Mouse (Mus musculus): ENCODE measurements around the gene Vmn1r25. TPM values are rescaled to one million over a fixed set of nuclear protein-coding genes. Genes with fewer than 3 reads are reported as not detected.
"Not testable (repeated sequence)": the region's sequence is repeated elsewhere in the genome, so short reads cannot be mapped to it uniquely, and the experiment has no call there.

Vmn1r25 gene
- not detected in 2 replicates for polyA plus RNA-seq (2015; fragmentation: Nextera tagmentation; extraction: Ambion mirVana)

DNA sequence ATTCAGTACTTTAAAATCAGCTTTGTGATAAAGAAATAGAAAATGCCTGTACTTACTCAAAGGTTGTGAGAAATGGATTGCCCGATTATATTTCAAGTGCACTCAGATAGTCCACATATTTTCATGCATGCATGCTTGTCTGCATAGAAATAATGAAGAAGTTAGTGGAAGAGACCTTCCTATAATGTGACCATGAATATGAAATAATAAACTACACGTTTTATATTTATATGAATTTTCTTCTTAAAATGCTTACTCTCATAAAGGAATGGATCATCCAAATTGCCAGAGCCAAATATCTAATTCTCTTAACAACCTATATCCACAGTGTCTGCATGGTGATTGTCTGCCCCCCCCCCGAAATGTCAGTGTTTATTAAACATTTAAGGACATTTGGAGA lies at the start of gene Vmn1r25:
TSS of gene Vmn1r25 (minus strand) at position 101 of the 400 bp plus-strand sequence.
- ATAC-seq (ENCODE audit: low FRiP score, low read depth): no peak

DNA sequence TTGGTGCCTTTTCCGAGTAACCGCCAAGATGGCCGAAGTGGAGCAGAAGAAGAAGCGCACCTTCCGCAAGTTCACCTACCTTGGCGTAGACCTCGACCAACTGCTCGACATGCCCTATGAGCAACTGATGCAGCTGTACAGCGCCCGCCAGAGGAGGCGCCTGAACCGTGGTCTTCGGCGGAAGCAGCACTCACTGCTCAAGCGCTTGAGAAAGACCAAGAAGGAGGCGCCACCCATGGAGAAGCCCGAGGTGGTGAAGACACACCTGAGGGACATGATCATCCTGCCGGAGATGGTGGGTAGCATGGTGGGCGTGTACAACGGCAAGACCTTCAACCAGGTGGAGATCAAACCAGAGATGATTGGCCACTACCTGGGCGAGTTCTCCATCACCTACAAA lies 36.9 kb upstream of the Vmn1r25 start:
- not testable (repeated sequence) for H3K4me2 ChIP-seq; H3K9me3 ChIP-seq; H3K4me1 ChIP-seq (replicated peaks); H3K36me3 ChIP-seq; H3K27me3 ChIP-seq; ATAC-seq (ENCODE audit: low FRiP score, low read depth); H3K4me3 ChIP-seq; H3K27ac ChIP-seq (replicated peaks); H3K9ac ChIP-seq
- WGBS: 95% methylated on average over 21 of the region's 21 CpGs

More for the DNA sequence above, at the start of gene Vmn1r25:
- H3K4me2 ChIP-seq: no peak within 1 kb of the TSS
- H3K9ac ChIP-seq: no peak within 1 kb of the TSS
- H3K9me3 ChIP-seq: no peaks in the 10 kb centered on the region
- no peaks in the 10 kb centered on the region for H3K4me1 ChIP-seq (replicated peaks)
- no peak within 1 kb of the TSS for H3K4me3 ChIP-seq
- H3K27ac ChIP-seq (replicated peaks): no peak within 1 kb of the TSS
- 74% methylated on average over 3 of the region's 3 CpGs for WGBS
- no peaks in the 10 kb centered on the region for H3K27me3 ChIP-seq
- no peaks in the 10 kb centered on the region for H3K36me3 ChIP-seq

DNA sequence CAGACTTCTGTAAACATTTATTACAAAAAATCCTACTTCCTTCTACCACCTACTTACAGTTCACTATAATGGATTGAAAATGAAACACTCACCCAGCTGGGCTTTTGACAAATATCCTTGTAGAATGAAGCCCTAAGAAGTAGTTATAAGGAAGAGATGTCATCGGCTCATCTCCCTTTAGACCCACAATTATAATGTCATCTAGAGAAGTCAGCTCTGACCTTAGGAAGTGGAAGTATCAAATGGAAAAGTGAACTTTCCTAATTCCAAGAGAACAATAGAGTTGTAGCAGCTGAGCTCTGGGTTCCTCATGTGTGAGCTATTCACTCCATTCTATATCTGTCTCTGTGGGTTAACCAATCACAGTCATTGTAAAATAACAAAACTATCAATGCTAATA lies 34.4 kb upstream of the Vmn1r25 start, which contains the start of gene Vmn1r26:
TSS of gene Vmn1r26 (minus strand) at position 101 of the 400 bp plus-strand sequence.
- ATAC-seq (ENCODE audit: low FRiP score, low read depth): no peak
- 96% methylated on average over 1 of the region's 1 CpGs for WGBS
- Histone ChIP-seq H3K27me3 (no peaks in the 10 kb centered on the region), H3K27ac (replicated peaks) (no peak within 1 kb of the TSS), H3K4me2 (no peak within 1 kb of the TSS), H3K9ac (no peak within 1 kb of the TSS), H3K4me1 (replicated peaks) (no peaks in the 10 kb centered on the region), H3K9me3 (no peaks in the 10 kb centered on the region), H3K36me3 (no peaks in the 10 kb centered on the region), H3K4me3 (no peak within 1 kb of the TSS)

DNA sequence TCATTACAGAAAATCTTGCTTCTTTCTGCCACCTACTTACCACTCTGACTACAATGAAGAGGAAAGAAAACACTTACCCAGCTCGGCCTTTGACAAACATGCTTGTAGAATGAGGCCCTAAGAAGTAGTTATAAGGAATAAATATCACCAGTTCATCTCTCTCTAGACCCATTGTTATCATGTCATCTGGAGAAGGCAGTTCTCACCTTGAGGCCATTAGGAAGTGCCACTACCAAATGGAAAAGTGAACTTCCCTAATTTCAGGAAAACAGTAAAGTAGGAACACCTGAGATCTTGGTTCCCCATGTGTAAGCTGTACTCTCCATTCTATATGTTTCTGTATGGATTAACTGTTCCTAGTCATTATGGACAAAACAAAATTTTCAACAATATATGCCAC lies 19.2 kb downstream of the Vmn1r25 start, which contains the start of gene Vmn1r24:
TSS of gene Vmn1r24 (minus strand) at position 101 of the 400 bp plus-strand sequence.
- not testable (repeated sequence) for H3K9me3 ChIP-seq; ATAC-seq (ENCODE audit: low FRiP score, low read depth); H3K4me2 ChIP-seq; H3K27ac ChIP-seq (replicated peaks); H3K27me3 ChIP-seq; H3K4me3 ChIP-seq; H3K4me1 ChIP-seq (replicated peaks); H3K9ac ChIP-seq; H3K36me3 ChIP-seq
- WGBS: 84% methylated on average over 1 of the region's 1 CpGs

Other genes with a start within 250 kb of the Vmn1r25 start
- 201 and 221 TPM in 2 replicates for gene Vopp1, start 155.7 kb downstream of the Vmn1r25 start, polyA plus RNA-seq (2015; fragmentation: Nextera tagmentation; extraction: Ambion mirVana)
- gene Vmn1r21, start 130.5 kb downstream of the Vmn1r25 start, polyA plus RNA-seq (2015; fragmentation: Nextera tagmentation; extraction: Ambion mirVana): not detected in 2 replicates
- not detected in 2 replicates for gene Vmn1r22, start 72.8 kb downstream of the Vmn1r25 start, polyA plus RNA-seq (2015; fragmentation: Nextera tagmentation; extraction: Ambion mirVana)
- gene Vmn1r23, start 54.0 kb downstream of the Vmn1r25 start, polyA plus RNA-seq (2015; fragmentation: Nextera tagmentation; extraction: Ambion mirVana): not detected in 2 replicates
- not detected in 2 replicates for gene Vmn1r24, start 19.3 kb downstream of the Vmn1r25 start, polyA plus RNA-seq (2015; fragmentation: Nextera tagmentation; extraction: Ambion mirVana)
- not detected in 2 replicates for gene Vmn1r26, start 34.3 kb upstream of the Vmn1r25 start, polyA plus RNA-seq (2015; fragmentation: Nextera tagmentation; extraction: Ambion mirVana)
- not detected in 2 replicates for gene Vmn1r27, start 238.0 kb upstream of the Vmn1r25 start, polyA plus RNA-seq (2015; fragmentation: Nextera tagmentation; extraction: Ambion mirVana)